Mouse (Mus musculus): ENCODE measurements at regions not wholly inside any gene's neighbourhood (a gene's known extent, or its start where the extent isn't known, plus 50 kb on each side); places are given as distances from the start of the nearest gene placed in this dataset.

DNA sequence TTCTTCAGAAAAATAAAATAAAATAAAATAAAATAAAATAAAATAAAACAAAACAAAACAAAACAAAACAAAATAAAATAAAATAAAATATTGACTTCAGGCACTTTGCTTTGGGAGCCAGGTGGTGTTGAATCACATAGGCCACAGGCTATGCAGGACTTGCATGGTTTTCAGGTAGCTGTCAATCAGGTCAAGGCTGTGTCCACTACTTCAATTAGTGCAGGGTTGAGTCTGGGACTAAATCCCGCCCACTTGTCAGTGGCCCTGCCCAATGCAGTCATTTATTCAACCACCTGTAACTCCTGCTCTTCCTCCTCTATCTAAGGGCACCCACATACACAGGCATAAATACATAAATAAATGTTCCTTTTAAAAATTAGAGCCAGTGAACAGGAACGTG is 497.3 kb upstream of the Gm5415 start:
- no peak for DNase-seq (ENCODE audit: extremely low spot score)

DNA sequence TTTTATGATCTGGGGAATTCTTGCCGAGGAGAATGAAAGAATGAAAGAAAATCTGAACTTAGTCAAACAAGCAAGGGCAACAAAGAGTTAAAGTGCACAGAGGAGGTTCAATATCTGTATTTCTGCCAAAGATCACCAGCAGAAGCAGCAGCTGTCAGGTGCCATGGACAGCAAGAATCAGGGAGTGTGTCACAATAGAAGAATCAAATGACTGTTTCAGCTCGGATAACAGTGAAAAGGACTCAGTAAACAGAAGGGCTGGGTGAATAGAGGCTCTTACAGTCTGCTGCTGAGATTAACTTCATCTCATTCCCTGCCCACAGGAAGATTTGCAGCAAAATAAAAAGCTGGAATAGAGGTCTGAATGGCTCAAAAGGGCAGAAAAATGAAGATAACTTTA is 495.3 kb upstream of the Gm5415 start:
- DNase-seq (ENCODE audit: extremely low spot score) = no peak

DNA sequence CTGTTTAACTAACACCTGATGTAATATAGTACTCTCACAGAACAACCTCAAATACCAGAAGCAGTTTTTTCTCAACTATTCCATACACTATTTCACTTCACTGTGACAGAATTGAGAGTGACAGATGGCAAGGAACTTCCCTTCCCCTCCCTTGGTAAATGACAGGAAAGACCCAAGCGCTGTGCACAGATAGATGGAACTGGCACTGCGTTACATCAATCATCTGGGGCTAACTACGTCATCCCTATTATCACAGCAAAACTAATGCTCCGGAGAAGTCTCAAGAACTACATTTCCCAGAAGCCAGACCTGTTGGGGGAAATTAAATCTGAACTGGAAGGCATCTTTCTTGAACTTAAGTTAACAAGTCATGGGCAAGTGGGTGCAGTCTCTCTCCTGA is 493.6 kb upstream of the Gm5415 start:
- no peak for DNase-seq (ENCODE audit: extremely low spot score)

DNA sequence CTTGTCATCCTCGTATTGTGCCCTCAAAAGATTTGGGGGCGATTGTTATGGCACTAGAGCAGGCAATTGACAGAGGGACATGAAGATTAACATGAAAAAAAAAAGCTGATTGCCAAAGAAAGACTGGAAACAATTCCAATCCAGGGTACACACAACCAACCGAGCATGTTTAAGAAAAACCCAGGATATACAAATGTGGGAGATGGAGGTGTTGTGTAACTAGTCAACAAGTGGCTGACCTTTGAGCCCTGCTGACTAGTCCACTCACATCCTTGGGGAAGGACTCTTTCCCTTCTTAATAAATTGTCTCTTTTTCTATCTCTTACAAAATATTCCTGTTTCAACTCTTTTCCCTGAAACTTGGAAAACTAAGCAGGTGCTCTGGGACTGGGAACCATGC is 484.9 kb upstream of the Gm5415 start:
- no peak for DNase-seq (ENCODE audit: extremely low spot score)

DNA sequence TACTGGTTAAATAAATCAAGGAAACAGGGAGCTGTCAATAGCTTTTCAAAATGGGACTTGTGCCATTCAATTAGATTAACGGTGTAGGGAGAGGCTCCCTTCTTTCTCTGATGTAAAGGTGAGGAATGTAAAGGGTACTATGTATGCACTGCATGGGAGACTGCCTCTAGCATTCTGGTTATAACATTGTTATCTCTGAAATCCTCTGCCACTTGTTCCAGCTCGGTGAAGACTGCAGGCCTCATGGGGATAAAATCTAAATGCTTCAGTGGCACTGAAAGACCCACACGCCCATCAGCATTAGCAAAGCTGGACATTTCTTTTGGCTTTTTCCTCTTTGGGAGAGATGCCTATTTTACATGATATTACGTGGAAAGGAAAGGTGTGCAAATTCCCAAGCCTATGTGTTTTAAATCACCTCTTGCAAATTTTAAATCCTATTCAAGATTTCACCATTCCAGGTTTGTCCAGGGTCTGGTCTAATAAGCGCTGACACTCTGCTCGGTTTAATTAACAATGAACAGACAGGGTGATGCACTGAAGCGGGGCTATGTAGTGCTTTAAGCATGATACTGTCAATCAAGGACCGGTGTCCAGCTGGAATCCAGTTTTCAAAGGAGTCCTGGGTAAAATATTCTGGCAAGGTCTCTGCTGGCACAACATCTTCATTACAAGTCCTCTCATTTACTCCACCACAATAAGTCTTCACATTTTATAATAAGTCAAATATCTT is 479.8 kb upstream of the Gm5415 start:
- no peak for DNase-seq (ENCODE audit: extremely low spot score)

DNA sequence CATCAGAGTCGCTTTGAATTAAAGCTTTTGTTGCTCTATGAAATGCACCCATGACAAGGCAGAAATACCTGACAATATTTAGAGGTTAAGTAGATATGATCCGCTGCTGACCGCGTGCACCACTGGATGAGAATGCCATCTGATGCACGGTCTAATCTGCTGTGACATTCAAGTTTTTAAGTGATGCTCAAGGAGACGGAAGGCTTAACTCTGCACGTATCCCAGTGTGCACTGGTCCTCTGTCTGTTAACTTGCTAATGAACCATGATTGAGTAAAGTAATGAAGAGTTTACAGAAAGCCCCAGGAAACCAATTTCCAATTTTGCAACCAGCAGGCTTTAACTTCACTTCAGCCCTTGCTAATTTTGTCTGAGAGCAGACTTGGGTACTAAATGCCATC is 478.3 kb upstream of the Gm5415 start:
- no peak for DNase-seq (ENCODE audit: extremely low spot score)

DNA sequence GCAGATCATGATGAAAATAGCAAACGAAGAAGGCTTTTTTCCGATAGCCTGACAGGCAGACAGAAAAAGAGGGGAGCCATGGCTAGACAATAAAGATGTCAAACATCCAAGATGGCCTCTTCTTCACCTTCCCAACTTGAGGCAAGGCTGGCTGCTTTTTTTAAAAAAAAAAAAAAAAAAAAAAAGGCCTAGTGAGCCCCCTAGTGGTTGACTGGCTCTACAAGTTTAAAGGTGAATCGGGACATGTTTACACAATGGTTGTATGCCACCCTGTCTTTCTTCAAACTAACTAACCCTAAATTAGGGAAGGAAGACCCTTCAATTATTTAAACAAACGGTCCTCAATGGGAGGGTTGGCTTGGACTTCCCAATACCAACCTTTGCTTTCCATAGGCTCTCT is 475.8 kb upstream of the Gm5415 start:
- DNase-seq (ENCODE audit: extremely low spot score) = no peak

DNA sequence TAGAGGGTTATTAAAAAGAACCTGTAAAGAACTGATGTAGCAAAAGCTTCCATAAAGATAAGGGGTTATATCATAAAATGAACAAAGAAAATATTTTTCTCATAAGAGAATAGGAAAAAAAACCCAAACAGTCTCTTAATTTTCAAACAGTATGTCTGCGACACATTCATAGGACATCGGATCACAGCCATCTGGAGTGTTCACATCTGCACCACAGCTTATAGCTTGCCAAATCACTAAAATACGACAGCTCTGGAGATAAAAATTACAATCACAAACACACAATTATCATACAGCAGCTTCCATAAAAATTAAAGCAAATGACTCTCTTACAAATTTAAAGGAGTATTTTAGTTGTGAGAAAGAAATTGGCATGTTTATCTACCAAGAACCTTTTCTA is 456.9 kb upstream of the Gm5415 start:
- DNase-seq (ENCODE audit: extremely low spot score) = no peak

DNA sequence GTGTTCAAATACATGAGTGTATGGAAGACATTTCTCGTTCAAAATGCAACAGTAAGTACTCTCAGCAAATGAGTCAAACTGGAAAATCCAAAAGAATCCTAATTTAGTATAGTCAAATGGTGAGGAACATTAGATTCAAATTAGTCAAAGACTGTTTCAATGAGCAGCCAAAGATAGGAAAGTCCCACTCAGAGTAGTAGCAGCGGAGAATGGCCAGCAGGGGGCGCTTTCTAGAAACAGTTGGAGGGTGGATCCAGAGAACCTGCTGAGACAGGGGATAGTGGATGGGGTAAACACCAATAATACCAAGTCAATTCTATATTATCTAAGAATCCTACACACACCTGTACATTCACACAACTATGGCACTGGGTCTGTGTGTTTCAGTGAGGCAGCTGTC is 417.9 kb upstream of the Gm5415 start:
- DNase-seq (ENCODE audit: extremely low spot score) = no peak

DNA sequence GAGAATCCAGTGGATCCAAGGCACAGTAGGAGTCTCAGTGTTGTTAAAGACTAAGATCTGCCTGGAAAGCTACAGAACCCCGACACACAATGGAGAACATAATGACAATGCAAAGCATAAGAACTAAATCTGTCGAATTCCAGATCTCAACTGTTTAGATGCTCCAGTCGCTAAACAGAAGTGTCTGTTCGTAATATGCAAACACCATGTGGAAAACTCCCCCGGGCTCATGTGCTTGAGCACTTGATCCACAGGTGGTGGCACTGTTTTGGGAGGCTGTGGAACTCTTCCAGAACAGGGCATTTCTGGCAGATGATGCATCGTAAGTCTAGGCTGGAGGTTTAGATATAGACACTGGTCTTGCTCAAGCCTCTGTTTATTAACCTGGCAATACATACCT is 412.2 kb upstream of the Gm5415 start:
- no peak for DNase-seq (ENCODE audit: extremely low spot score)

DNA sequence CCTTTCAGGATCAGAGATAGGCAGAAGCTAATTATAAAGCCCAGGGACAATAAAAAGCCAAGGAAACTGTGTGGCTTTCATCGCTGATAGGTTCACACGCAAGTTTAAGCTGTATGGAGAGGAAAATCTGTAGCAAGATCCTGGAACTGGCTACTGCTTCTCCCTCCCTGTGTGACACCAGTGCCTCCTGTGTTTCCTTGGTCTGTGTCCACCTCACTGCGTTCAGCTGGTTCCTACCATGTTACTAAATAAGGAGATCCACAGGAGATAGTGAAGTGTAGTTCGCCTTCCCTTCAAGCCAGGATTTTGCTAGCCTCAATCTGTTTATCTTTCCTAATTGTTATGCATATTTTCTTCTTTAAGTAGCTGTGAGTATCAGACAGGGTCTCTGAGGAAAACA is 399.2 kb upstream of the Gm5415 start:
- DNase-seq (ENCODE audit: extremely low spot score) = no peak

DNA sequence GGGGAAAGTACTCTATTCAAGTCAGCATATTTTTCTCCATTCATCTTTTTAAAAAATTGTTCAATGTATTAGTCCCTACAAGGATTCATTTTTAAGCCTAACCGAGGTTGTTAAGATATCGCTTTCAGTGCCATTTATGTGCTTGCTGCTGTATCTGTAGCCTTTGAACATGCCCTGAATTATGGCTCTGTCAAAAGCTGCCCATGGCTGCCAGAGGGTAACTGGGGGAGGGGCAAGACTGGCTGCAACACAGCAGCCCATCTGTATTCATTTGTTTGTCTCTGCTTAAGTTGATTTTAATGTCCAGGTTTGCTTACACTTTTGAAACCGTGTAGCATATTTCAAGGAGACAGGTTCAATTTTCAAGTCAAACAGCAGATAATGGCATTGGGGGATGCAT is 383.3 kb upstream of the Gm5415 start:
- DNase-seq (ENCODE audit: extremely low spot score) = no peak

DNA sequence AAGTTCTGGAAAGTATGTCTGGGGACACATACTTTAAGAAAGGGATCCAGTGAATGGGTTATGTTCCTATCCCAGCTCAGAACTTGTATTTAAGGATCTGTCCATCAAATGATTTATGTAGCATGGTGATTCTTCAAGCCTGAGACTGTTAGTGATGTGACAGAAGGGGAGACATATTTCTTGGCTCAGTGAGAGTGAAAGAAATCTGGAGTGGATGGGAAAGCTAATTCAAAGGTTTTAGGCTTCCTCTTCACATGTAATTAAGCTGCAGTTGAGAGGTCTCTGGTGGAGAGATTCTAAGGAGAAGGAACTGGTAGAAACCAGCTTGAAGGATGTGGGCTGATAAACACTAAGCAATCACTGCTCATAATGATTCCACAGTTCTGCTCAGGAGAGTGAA is 355.3 kb upstream of the Gm5415 start:
- DNase-seq (ENCODE audit: extremely low spot score) = no peak

DNA sequence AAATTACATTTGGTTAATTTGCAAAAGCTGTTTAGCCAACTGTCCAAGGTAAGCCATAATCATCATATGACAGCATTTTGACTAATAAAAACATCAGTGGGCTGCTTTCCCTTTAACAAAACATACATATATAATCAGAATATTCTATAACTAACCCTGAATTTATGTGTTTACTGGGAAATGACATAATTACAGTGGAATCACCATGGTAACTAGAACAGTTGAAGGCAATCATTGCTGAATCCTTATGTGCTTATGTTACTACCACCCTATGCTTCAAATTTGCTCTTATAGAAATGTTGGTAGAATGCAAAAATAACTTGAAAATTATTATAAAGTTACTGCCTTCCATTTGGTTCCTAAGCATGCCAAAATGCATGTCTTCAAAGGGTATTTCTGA is 340.6 kb upstream of the Gm5415 start:
- no peak for DNase-seq (ENCODE audit: extremely low spot score)

DNA sequence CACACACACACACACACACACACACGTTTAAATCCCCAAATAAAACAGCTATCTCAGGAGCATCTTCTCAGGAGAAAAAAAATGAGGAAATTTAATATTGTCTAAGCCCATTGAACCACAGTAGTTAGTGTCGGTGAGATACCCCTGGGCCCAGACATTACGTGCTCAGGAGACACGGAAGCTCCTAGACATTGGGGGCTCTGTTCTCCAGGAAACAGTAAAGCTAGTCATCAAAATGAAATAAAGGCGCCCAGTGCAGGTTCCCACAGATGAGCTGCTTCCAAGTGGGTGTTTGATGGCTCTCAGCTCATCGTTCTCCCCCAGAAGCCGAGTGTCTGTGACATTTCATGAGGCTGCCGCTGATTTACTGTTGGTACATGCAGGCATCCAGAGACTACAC is 325.8 kb upstream of the Gm5415 start:
- DNase-seq (ENCODE audit: extremely low spot score) = no peak

DNA sequence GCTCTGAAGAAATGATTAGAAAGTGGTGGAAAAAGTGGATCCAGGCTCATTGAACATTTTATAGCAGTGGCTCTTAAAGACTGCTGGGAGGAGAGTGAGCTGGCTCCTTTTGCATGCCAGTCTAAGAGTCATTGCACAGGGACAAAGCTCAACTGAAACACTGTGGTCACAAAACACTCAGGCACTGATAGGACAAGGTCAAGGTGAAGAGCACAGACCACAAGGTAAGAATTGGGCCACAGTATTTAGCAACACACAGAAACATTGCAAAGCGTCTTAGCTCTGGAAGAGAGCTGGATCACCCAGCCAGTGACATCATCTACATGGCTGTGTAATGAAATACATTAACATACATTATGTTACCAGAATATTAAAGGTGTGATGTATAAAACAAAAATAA is 319.0 kb upstream of the Gm5415 start:
- DNase-seq (ENCODE audit: extremely low spot score) = no peak

DNA sequence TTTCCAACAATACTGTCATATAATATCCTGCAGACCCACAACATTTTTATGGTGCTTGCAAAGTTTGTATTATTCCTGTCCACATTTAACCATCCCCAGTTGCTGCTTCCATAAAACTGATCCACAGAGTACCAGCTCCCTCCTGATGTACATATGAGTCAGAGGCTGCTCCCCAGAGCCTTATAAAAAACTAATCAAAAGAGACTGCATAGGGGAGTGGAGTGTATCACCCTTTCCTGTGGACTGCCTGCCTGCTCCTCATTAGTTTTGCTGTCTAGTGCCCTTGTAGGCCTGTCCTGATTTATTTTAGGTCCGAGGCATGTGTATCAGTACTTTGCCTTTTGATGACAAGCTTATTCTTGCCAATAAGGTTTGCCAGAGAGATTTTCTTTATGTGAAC is 310.9 kb upstream of the Gm5415 start:
- no peak for DNase-seq (ENCODE audit: extremely low spot score)

All from embryo, embryonic 9.5 days (tissue).